Mouse (Mus musculus): ENCODE results near the gene Tsen54.

DNA sequence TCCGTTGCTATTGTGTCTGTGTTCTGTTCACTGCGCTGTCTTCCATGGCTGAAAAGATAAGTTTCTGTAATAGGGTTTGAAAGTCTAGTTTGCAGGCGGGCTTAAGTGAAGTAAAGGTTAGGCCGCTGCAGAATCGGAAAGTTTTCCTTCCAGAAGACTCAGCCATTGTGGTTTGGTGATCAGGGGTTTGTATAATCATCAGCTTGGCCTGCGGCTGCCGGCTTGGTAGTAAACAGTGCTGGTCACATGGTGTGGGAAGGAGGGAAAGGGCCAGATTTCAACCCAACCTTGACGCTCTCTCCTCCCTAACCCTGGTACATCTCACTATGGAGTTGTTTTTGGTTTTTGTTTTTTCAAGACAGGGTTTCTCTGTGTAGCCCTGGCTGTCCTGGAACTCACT lies 47.5 kb upstream of the Tsen54 start:
- TF ChIP-seq POLR2A (IDR thresholded peaks at IDR 0.05; ENCODE audit: borderline replicate concordance, extremely low read depth, low read depth, low read length) (no peak), CTCF (IDR thresholded peaks at IDR 0.05; ENCODE audit: insufficient read depth, low read length) (no peak)

Data from lung, adult 2 months (tissue).